Comparison of ENCODE assay signal across 12 mouse cellular contexts in the genomic region with DNA sequence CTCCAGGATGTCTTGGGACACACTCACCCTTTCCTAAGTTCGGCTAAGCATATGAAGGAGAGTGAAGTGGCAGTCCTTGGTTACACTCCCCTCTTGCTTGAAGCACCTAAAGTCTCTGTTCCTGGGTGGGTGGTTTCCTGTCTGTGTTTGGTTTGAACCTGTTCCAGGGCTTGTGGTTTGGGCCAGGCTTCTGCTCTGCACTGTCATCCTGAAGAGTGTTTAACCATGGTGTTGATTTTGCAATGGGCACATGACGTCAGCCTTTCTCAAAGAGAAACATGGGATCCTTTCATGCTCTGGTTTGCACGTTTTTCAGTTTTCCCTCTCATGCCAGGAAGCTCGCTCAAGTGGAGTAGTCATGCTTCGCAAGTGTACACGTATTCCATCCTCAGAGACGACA.
DNase-seq lines count a peak whose midpoint lies in the region; ATAC-seq and TF ChIP-seq lines count a peak whose summit lies in the region.
"Had no signal": no experiment of that assay in that cellular context is flagged by ENCODE, and none has a peak within 500 bp of the region (broad histone marks: within the 10 kb centered on the region; RNA-seq: fewer than 3 reads in every experiment).

No protein-coding gene starts in this region.

- no peak overlapping the region for H3K4me2 ChIP-seq in midbrain, postnatal 0 days (ENCODE audit: low read depth, low read length, poor library complexity, severe bottlenecking)
- H3K4me2 ChIP-seq: midbrain, embryonic 15.5 days had no signal

- 88% methylated on average over 7 of the region's 7 CpGs for WGBS in midbrain, postnatal 0 days

- H3K9ac ChIP-seq in midbrain, postnatal 0 days (replicated peaks; ENCODE audit: low read length, poor library complexity, severe bottlenecking) = no peak overlapping the region
- H3K9ac ChIP-seq: forebrain, postnatal 0 days; midbrain, embryonic 15.5 days had no signal

- H3K4me1 ChIP-seq in midbrain, postnatal 0 days (ENCODE audit: insufficient read depth, low read length) = no peaks in the 10 kb centered on the region
- H3K4me1 ChIP-seq: midbrain, embryonic 15.5 days had no signal

- peak; percentile 60 for DNase-seq in urinary bladder, postnatal 14 days (ENCODE audit: low spot score)
- no peak for DNase-seq in urinary bladder, postnatal 4 days (ENCODE audit: low spot score in 2 of 2)
- peak; percentile 75 for DNase-seq in lung, postnatal 10 days
- DNase-seq in thymus, postnatal 4 days = peak; percentile 12
- DNase-seq in embryo, embryonic 10 days (ENCODE audit: low spot score) = no peak
- DNase-seq in midbrain, postnatal 0 days (ENCODE audit: low spot score) = no peak
- no peak for DNase-seq in left cerebral cortex, adult 18-20 months (ENCODE audit: low spot score in 2 of 2)
- DNase-seq: cerebellum, postnatal 14 days; forebrain, postnatal 0 days; right cerebral cortex, postnatal 14 days had no signal

- H3K9me3 ChIP-seq in midbrain, postnatal 0 days (ENCODE audit: low read length) = no peaks in the 10 kb centered on the region
- H3K9me3 ChIP-seq: midbrain, embryonic 15.5 days had no signal

- H3K4me3 ChIP-seq in midbrain, postnatal 0 days (ENCODE audit: low read depth, low read length) = no peak overlapping the region
- H3K4me3 ChIP-seq: midbrain, embryonic 15.5 days had no signal

- TF ChIP-seq CTCF in midbrain, postnatal 0 days (IDR thresholded peaks at IDR 0.05) = no peak

- no peaks in the 10 kb centered on the region for H3K27me3 ChIP-seq in midbrain, postnatal 0 days (ENCODE audit: insufficient read depth, low read length)
- H3K27me3 ChIP-seq: midbrain, embryonic 15.5 days had no signal

- H3K36me3 ChIP-seq in midbrain, postnatal 0 days (ENCODE audit: insufficient read depth, low read length) = no peaks in the 10 kb centered on the region
- H3K36me3 ChIP-seq: midbrain, embryonic 15.5 days had no signal

- no peak overlapping the region for H3K27ac ChIP-seq in midbrain, postnatal 0 days (ENCODE audit: low read depth, low read length)
- H3K27ac ChIP-seq: midbrain, embryonic 15.5 days had no signal

- ATAC-seq in common myeloid progenitor, adult 5-6 weeks (replicated peaks; ENCODE audit: low read depth, poor library complexity, severe bottlenecking) = peak; percentile 85
- ATAC-seq in midbrain, postnatal 0 days (ENCODE audit: low FRiP score) = no peak
- ATAC-seq: forebrain, postnatal 0 days; midbrain, embryonic 15.5 days had no signal

Comparison
In these comparisons a context has a peak if more than half of its experiments do, and no peak if none do; other contexts are left out.
1. DNase-seq: peak in urinary bladder, postnatal 14 days (single experiment), lung, postnatal 10 days (single experiment) and thymus, postnatal 4 days (single experiment); none in urinary bladder, postnatal 4 days (0 of 2), embryo, embryonic 10 days (single experiment), midbrain, postnatal 0 days (single experiment) and left cerebral cortex, adult 18-20 months (0 of 2).